In genomic region chr1:191087955-191088354, GRCm38 (mm10) we compare ENCODE assay signal across 32 mouse cellular contexts. TPM values are rescaled to one million over a fixed set of nuclear protein-coding genes. Genes with fewer than 3 reads are reported as not detected.
DNase-seq lines count a peak whose midpoint lies in the region; ATAC-seq and TF ChIP-seq lines count a peak whose summit lies in the region.
"Had no signal": no experiment of that assay in that cellular context is flagged by ENCODE, and none has a peak within 500 bp of the region (broad histone marks: within the 10 kb centered on the region; RNA-seq: fewer than 3 reads in every experiment).

No protein-coding gene starts in this region.

- H3K79me2 ChIP-seq in CH12.LX (replicated peaks; ENCODE audit: control insufficient read depth, extremely low read depth, insufficient read depth, poor library complexity, severe bottlenecking): no peaks in the 10 kb centered on the region
- H3K79me2 ChIP-seq in MEL (ENCODE audit: control insufficient read depth, insufficient read depth, low read length, poor library complexity): no peaks in the 10 kb centered on the region

- in situ Hi-C loops in CH12.LX (cut with MboI; ENCODE audit: low pct_ligation_motif_present, low pct_unique_long_range_greater_than_20kb, low sequenced_read_pairs): loop anchor here (5.0 kb wide), 1 partner anchor 146 kb away; no protein-coding TSS in a partner anchor

- TF ChIP-seq EP300 in CH12.LX (IDR thresholded peaks at IDR 0.05; ENCODE audit: low read length): no peak
- TF ChIP-seq EP300 in MEL (IDR thresholded peaks at IDR 0.05; ENCODE audit: low read depth in 1 of 2, low read length in 2 of 2): peak; percentile 73

- H3K27ac ChIP-seq in lung, embryonic 14.5 days (ENCODE audit: low read depth): peak overlapping the region; percentile 42; the same call in 1 of the 2 replicates
- H3K27ac ChIP-seq in CH12.LX (ENCODE audit: insufficient read depth, low read depth) (no peak overlapping the region), MEL (ENCODE audit: control insufficient read depth, low read depth, low read length) (peak overlapping the region; percentile 75)
- H3K27ac ChIP-seq: heart, adult 2 months; heart, embryonic 10.5 days; heart, embryonic 13.5 days; hindbrain, embryonic 14.5 days; hindbrain, postnatal 0 days had no signal

- dilution Hi-C loops in CH12.LX (cut with MboI; ENCODE audit: extremely low pct_ligation_motif_present, extremely low pct_unique_long_range_greater_than_20kb, low sequenced_read_pairs): no loop called here

- ATAC-seq in lung, embryonic 14.5 days (ENCODE audit: insufficient read depth): no peak
- ATAC-seq: forebrain, embryonic 14.5 days; forebrain, postnatal 0 days; hindbrain, postnatal 0 days; inflammation-experienced regulatory T-cells, adult 6 months; Patski had no signal

- H3K4me1 ChIP-seq in lung, embryonic 14.5 days (ENCODE audit: insufficient read depth): 0 out of 2 replicates have a peak, but pooled peaks cover 5% of the 10 kb centered on the region
- peaks cover 32 to 81% of the 10 kb centered on the region in 2 experiments for H3K4me1 ChIP-seq in CH12.LX (ENCODE audit: control insufficient read depth in 1 of 2, insufficient read depth in 2 of 2)
- peaks cover 31 to 56% of the 10 kb centered on the region in 2 experiments for H3K4me1 ChIP-seq in MEL (ENCODE audit: control insufficient read depth in 1 of 2, insufficient read depth in 2 of 2, low read length in 2 of 2)

- WGBS in lung, embryonic 14.5 days: 71% methylated on average over 5 of the region's 5 CpGs

- intact Hi-C loops in left cerebral cortex, postnatal 36 days (cut with DNase I): no loop called here

- DNase-seq in lung, embryonic 14.5 days: no peak
- no peak for DNase-seq in lung, postnatal 10 days
- no peak for DNase-seq in CH12.LX (ENCODE audit: extremely low read depth)
- DNase-seq in MEL (ENCODE audit: low read depth, low spot score): peak; percentile 74
- no peak for DNase-seq in left cerebral cortex, postnatal 36 days (ENCODE audit: low spot score in 2 of 2)
- no peak for DNase-seq in retina, postnatal 1 day
- DNase-seq: adrenal gland, postnatal 10 days; adrenal gland, postnatal 36 days; cerebellum, adult 18-20 months; cerebellum, adult 9-10 months; cerebellum, postnatal 14 days; forebrain, postnatal 0 days; gastrocnemius, postnatal 36 days; heart, adult 2 months; heart, postnatal 14 days; heart, postnatal 4 days had no signal

- TF ChIP-seq POLR2A in CH12.LX (IDR thresholded peaks at IDR 0.05; ENCODE audit: low read depth, low read length) (no peak), MEL (IDR thresholded peaks at IDR 0.05; ENCODE audit: control insufficient read depth in 1 of 2, insufficient read depth in 1 of 2, low read depth in 1 of 2, low read length in 2 of 2, poor library complexity in 1 of 2) (no peak)

- no peaks in the 10 kb centered on the region for H3K27me3 ChIP-seq in lung, embryonic 14.5 days (ENCODE audit: insufficient read depth, low read length)
- H3K27me3 ChIP-seq in CH12.LX (replicated peaks) (no peaks in the 10 kb centered on the region), MEL (ENCODE audit: control insufficient read depth in 1 of 2, insufficient read depth in 2 of 2, low read length in 2 of 2) (no peaks in the 10 kb centered on the region)
- H3K27me3 ChIP-seq: heart, embryonic 13.5 days; Patski had no signal

- H3K4me3 ChIP-seq in lung, embryonic 14.5 days (ENCODE audit: low read depth, low read length): no peak overlapping the region
- H3K4me3 ChIP-seq in CH12.LX (replicated peaks in 1 of 3; ENCODE audit: low read depth in 2 of 3, low read length in 2 of 3, poor library complexity in 1 of 3): no peak overlapping the region
- no peak overlapping the region for H3K4me3 ChIP-seq in MEL (ENCODE audit: control insufficient read depth in 1 of 2, insufficient read depth in 1 of 2, low read depth in 2 of 2, low read length in 2 of 2)
- H3K4me3 ChIP-seq: heart, adult 2 months; heart, embryonic 10.5 days; heart, embryonic 13.5 days had no signal

- H3K36me3 ChIP-seq in lung, embryonic 14.5 days (ENCODE audit: insufficient read depth): peaks cover 28% of the 10 kb centered on the region
- H3K36me3 ChIP-seq in CH12.LX (replicated peaks in 1 of 2; ENCODE audit: control insufficient read depth in 1 of 2, insufficient read depth in 1 of 2, low read length in 1 of 2): peaks cover 7 to 15% of the 10 kb centered on the region in 2 experiments
- peaks cover 5 to 52% of the 10 kb centered on the region in 2 experiments; a peak in 3 of 4 replicates for H3K36me3 ChIP-seq in MEL (ENCODE audit: control insufficient read depth in 1 of 2, insufficient read depth in 2 of 2, low read length in 2 of 2)

- TF ChIP-seq CTCF in lung, embryonic 14.5 days (IDR thresholded peaks at IDR 0.05; ENCODE audit: low read depth): no peak
- no peak for TF ChIP-seq CTCF in CH12.LX (conservative IDR thresholded peaks at IDR 0.05 in 1 of 2, IDR thresholded peaks at IDR 0.05 in 1 of 2; ENCODE audit: low read depth in 2 of 2, low read length in 2 of 2)
- no peak for TF ChIP-seq CTCF in MEL (IDR thresholded peaks at IDR 0.05 in 2 of 3, conservative IDR thresholded peaks at IDR 0.05 in 1 of 3; ENCODE audit: control insufficient read depth in 1 of 3, insufficient read depth in 1 of 3, low read depth in 2 of 3, low read length in 3 of 3, poor library complexity in 1 of 3, severe bottlenecking in 1 of 3)

- H3K4me2 ChIP-seq in lung, embryonic 14.5 days: no peak overlapping the region
- H3K4me2 ChIP-seq in CH12.LX (ENCODE audit: insufficient read depth, low read depth, poor library complexity, severe bottlenecking): no peak overlapping the region
- H3K4me2 ChIP-seq: heart, embryonic 13.5 days; hindbrain, embryonic 14.5 days had no signal

- no peak overlapping the region for H3K9ac ChIP-seq in lung, embryonic 14.5 days
- H3K9ac ChIP-seq in CH12.LX (ENCODE audit: insufficient read depth, low read depth): no peak overlapping the region
- H3K9ac ChIP-seq in MEL (ENCODE audit: control insufficient read depth, low read depth, low read length, poor library complexity, severe bottlenecking): peak overlapping the region; percentile 46
- H3K9ac ChIP-seq: forebrain, postnatal 0 days; heart, embryonic 13.5 days; hindbrain, embryonic 14.5 days had no signal

- TF ChIP-seq RAD21 in CH12.LX (IDR thresholded peaks at IDR 0.05; ENCODE audit: low read depth, low read length) (no peak), MEL (IDR thresholded peaks at IDR 0.05; ENCODE audit: low read depth, low read length) (no peak; the same call in 1 of the 2 replicates)

- H3K9me3 ChIP-seq in lung, embryonic 14.5 days (ENCODE audit: low read depth, low read length): no peaks in the 10 kb centered on the region
- H3K9me3 ChIP-seq in CH12.LX (replicated peaks; ENCODE audit: low read length) (no peaks in the 10 kb centered on the region), MEL (replicated peaks; ENCODE audit: insufficient read depth, low read length) (no peaks in the 10 kb centered on the region)
- H3K9me3 ChIP-seq: heart, embryonic 10.5 days; heart, embryonic 13.5 days had no signal

TF ChIP-seq in CH12.LX, 34 proteins besides CTCF, POLR2A, EP300 and RAD21 (continues in another document):
- TF ChIP-seq UBTF (IDR thresholded peaks at IDR 0.05; ENCODE audit: low read depth, low read length) (no peak), MAFK (IDR thresholded peaks at IDR 0.05; ENCODE audit: insufficient replicate concordance, low read length) (peak; percentile 27; the same call in 1 of the 2 replicates), NELFE (IDR thresholded peaks at IDR 0.05; ENCODE audit: low read depth, low read length) (no peak)

TF ChIP-seq in MEL, 35 proteins besides CTCF, POLR2A, EP300 and RAD21 (continues in another document):
- TF ChIP-seq USF2 (IDR thresholded peaks at IDR 0.05; ENCODE audit: borderline replicate concordance in 1 of 2, insufficient read depth in 1 of 2, low read depth in 1 of 2, low read length in 2 of 2) (no peak), SIN3A (IDR thresholded peaks at IDR 0.05; ENCODE audit: low read length) (peak; percentile 68), MAX (IDR thresholded peaks at IDR 0.05; ENCODE audit: low read length) (peak; percentile 34; the same call in 1 of the 2 replicates)

RNA-seq across cellular contexts. Expression of gene Batf3, which starts 9.7 kb away (rescaled TPM):
- polyA plus RNA-seq in lung, embryonic 14.5 days (2014; fragmentation: Nextera tagmentation; extraction: Ambion mirVana): 14.2 and 15.0 TPM in 2 replicates
- 38.7 and 50.4 TPM in 2 replicates for total RNA-seq in CH12.LX (2012; rRNA removed)
- total RNA-seq in CH12.LX (2014; rRNA removed): 33.0 and 44.7 TPM in 2 replicates
- 42.5 and 48.1 TPM in 2 replicates for polyA plus RNA-seq in CH12.LX (2012; ENCODE audit: insufficient read length, low read depth)
- total RNA-seq in MEL (2012; rRNA removed): 1.5 and 2.4 TPM in 2 replicates
- polyA plus RNA-seq in MEL (2012; ENCODE audit: insufficient read depth in 1 of 2, insufficient read length in 2 of 2, low read depth in 1 of 2, low replicate concordance in 2 of 2, missing spikeins in 1 of 2): 1 to 10 TPM in 1 of 2 experiments, not detected in 1; 2.4 TPM
- 1 to 10 TPM in 1 of 2 experiments, under 1 TPM in 1; 1.00 to 2.2 TPM for total RNA-seq in left cerebral cortex, postnatal 36 days (2021)
- total RNA-seq: gastrocnemius, adult 8-10 months; gastrocnemius, postnatal 36 days; granulocyte monocyte progenitor cell, adult 5-6 weeks; heart, postnatal 14 days had no signal

RNA-seq across cellular contexts. Expression of gene Nsl1, which starts 25.1 kb away (rescaled TPM):
- 30.1 and 30.5 TPM in 2 replicates for polyA plus RNA-seq in lung, embryonic 14.5 days (2014; fragmentation: Nextera tagmentation; extraction: Ambion mirVana)
- total RNA-seq in CH12.LX (2012; rRNA removed) (17.4 and 17.9 TPM in 2 replicates), CH12.LX (2014; rRNA removed) (24.9 and 27.1 TPM in 2 replicates), MEL (2012; rRNA removed) (33.4 and 41.9 TPM in 2 replicates)
- polyA plus RNA-seq in CH12.LX (2012; ENCODE audit: insufficient read length, low read depth) (16.0 and 20.0 TPM in 2 replicates), MEL (2012; ENCODE audit: insufficient read depth in 1 of 2, insufficient read length in 2 of 2, low read depth in 1 of 2, low replicate concordance in 2 of 2, missing spikeins in 1 of 2) (10 to 100 TPM in 1 of 2 experiments, not detected in 1; 24.2 TPM)
- under 1 TPM; 0.52 to 0.96 TPM for total RNA-seq in left cerebral cortex, postnatal 36 days (2021)

RNA-seq across cellular contexts. Expression of gene Tatdn3, which starts 25.2 kb away (rescaled TPM):
- polyA plus RNA-seq in lung, embryonic 14.5 days (2014; fragmentation: Nextera tagmentation; extraction: Ambion mirVana): 12.7 and 15.2 TPM in 2 replicates
- total RNA-seq in CH12.LX (2012; rRNA removed): 12.9 TPM in 2 replicates
- total RNA-seq in CH12.LX (2014; rRNA removed): 17.2 and 17.3 TPM in 2 replicates
- 11.3 and 12.7 TPM in 2 replicates for polyA plus RNA-seq in CH12.LX (2012; ENCODE audit: insufficient read length, low read depth)
- total RNA-seq in MEL (2012; rRNA removed): 14.5 and 16.7 TPM in 2 replicates
- polyA plus RNA-seq in MEL (2012; ENCODE audit: insufficient read depth in 1 of 2, insufficient read length in 2 of 2, low read depth in 1 of 2, low replicate concordance in 2 of 2, missing spikeins in 1 of 2): 10 to 100 TPM in 1 of 2 experiments, not detected in 1; 19.0 TPM
- total RNA-seq in left cerebral cortex, postnatal 36 days (2021): 10 to 100 TPM; 19.1 to 35.6 TPM

RNA-seq across cellular contexts. Expression of gene Spata45, which starts 51.5 kb away (rescaled TPM):
- not detected in 2 replicates for polyA plus RNA-seq in lung, embryonic 14.5 days (2014; fragmentation: Nextera tagmentation; extraction: Ambion mirVana)
- total RNA-seq in CH12.LX (2012; rRNA removed) (not detected in 2 replicates), CH12.LX (2014; rRNA removed) (not detected in 2 replicates), MEL (2012; rRNA removed) (not detected in 2 replicates)
- polyA plus RNA-seq in CH12.LX (2012; ENCODE audit: insufficient read length, low read depth) (0.76 TPM in 1 of 2 replicates, not detected in the other), MEL (2012; ENCODE audit: insufficient read depth in 1 of 2, insufficient read length in 2 of 2, low read depth in 1 of 2, low replicate concordance in 2 of 2, missing spikeins in 1 of 2) (under 1 TPM in 1 of 2 experiments, not detected in 1; 0.75 TPM)
- total RNA-seq in left cerebral cortex, postnatal 36 days (2021): not detected
- total RNA-seq: adrenal gland, adult 18-20 months; adrenal gland, postnatal 10 days; adrenal gland, postnatal 36 days; forebrain, postnatal 0 days; gastrocnemius, adult 8-10 months; gastrocnemius, postnatal 36 days; granulocyte monocyte progenitor cell, adult 5-6 weeks; heart, adult 2 months; heart, postnatal 14 days; heart, postnatal 4 days; hindbrain, postnatal 0 days had no signal
- polyA plus RNA-seq: embryonic facial prominence, embryonic 11.5 days; embryonic facial prominence, embryonic 14.5 days; forebrain, embryonic 11.5 days; forebrain, embryonic 14.5 days; forebrain, postnatal 0 days; frontal cortex, adult 2 months; heart, adult 2 months; heart, embryonic 10.5 days; heart, embryonic 13.5 days; heart, embryonic 16.5 days; hindbrain, embryonic 11.5 days; hindbrain, embryonic 14.5 days; hindbrain, postnatal 0 days; Patski had no signal

Comparison
In these comparisons a context has a peak if more than half of its experiments do, and no peak if none do; other contexts are left out.
1. RNA of gene Batf3, which starts 9.7 kb away (total RNA-seq): 33.0 to 50.4 TPM in CH12.LX; 1.00 to 2.2 TPM in left cerebral cortex, postnatal 36 days and 1.5 to 2.4 TPM in MEL; every median in the first group is over 10 times any median in the second.
2. RNA of gene Nsl1, which starts 25.1 kb away (total RNA-seq): 33.4 to 41.9 TPM in MEL and 17.4 to 27.1 TPM in CH12.LX; 0.52 to 0.96 TPM in left cerebral cortex, postnatal 36 days; every median in the first group is over 4 times any median in the second.